Mouse (Mus musculus): ENCODE measurements around the gene Zfp109. TPM values are rescaled to one million over a fixed set of nuclear protein-coding genes. Genes with fewer than 3 reads are reported as not detected.

Gene Zfp109
- total RNA-seq, 2 experiments from 2014 or later: 9.2 to 10.0 TPM

GRCm38 (mm10) chr7:24208282-24208886 is 29.0 kb downstream of the Zfp109 start:
- DNase-seq (ENCODE audit: low spot score in 2 of 2): no peak

GRCm38 (mm10) chr7:24207488-24208261 is 29.7 kb downstream of the Zfp109 start:
- peak; percentile 72 to 86 for DNase-seq (ENCODE audit: low spot score in 2 of 2)

- DNase-seq (ENCODE audit: low spot score in 2 of 2): no peak
Observed at GRCm38 (mm10) chr7:24196961-24197360, 40.4 kb downstream of the Zfp109 start.

GRCm38 (mm10) chr7:24193157-24193556 is 44.2 kb downstream of the Zfp109 start:
- DNase-seq (ENCODE audit: low spot score in 2 of 2): no peak

- no peak for DNase-seq (ENCODE audit: low spot score in 2 of 2)
Observed at GRCm38 (mm10) chr7:24191361-24191760, 46.0 kb downstream of the Zfp109 start.

- no peak for DNase-seq (ENCODE audit: low spot score in 2 of 2)
Observed at GRCm38 (mm10) chr7:24189571-24189944, 47.8 kb downstream of the Zfp109 start.

- no peak for DNase-seq (ENCODE audit: low spot score in 2 of 2)
Observed at GRCm38 (mm10) chr7:24188901-24189570, 48.3 kb downstream of the Zfp109 start.

- no peak for DNase-seq (ENCODE audit: low spot score in 2 of 2)
Observed at GRCm38 (mm10) chr7:24187611-24188010, 49.7 kb downstream of the Zfp109 start.

Other genes starting within 250 kb of the Zfp109 start
- gene V1rd19, start 235.9 kb downstream of the Zfp109 start, total RNA-seq (2021): not detected
- not detected for gene Vmn1r183, start 184.3 kb downstream of the Zfp109 start, total RNA-seq (2021)
- gene Zfp180, start 155.6 kb downstream of the Zfp109 start, total RNA-seq (2021): 10 to 100 TPM; 45.3 to 48.6 TPM
- 10 to 100 TPM; 10.6 to 11.2 TPM for gene Zfp112, start 125.2 kb downstream of the Zfp109 start, total RNA-seq (2021)
- gene Zfp235, start 103.4 kb downstream of the Zfp109 start, total RNA-seq (2021): 10 to 100 TPM; 19.4 to 22.5 TPM
- gene Zfp114, start 62.5 kb downstream of the Zfp109 start, total RNA-seq (2021): 1 to 10 TPM; 2.9 to 4.1 TPM
- gene Zfp111, start 26.1 kb downstream of the Zfp109 start, total RNA-seq (2021): 10 to 100 TPM; 13.1 to 13.2 TPM
- gene Zfp108, start 17.2 kb upstream of the Zfp109 start, total RNA-seq (2021): 1 to 10 TPM; 8.0 TPM
- gene Zfp93, start 32.9 kb upstream of the Zfp109 start, total RNA-seq (2021): 10 to 100 TPM; 13.4 to 14.4 TPM
- gene Zfp61, start 63.7 kb upstream of the Zfp109 start, total RNA-seq (2021): 10 to 100 TPM; 19.8 to 24.9 TPM
- 10 to 100 TPM; 12.1 to 12.7 TPM for gene Zfp94, start 79.1 kb upstream of the Zfp109 start, total RNA-seq (2021)
- not detected for gene Tescl, start 96.4 kb upstream of the Zfp109 start, total RNA-seq (2021)
- not detected for gene Lypd5, start 111.6 kb upstream of the Zfp109 start, total RNA-seq (2021)
- gene Kcnn4, start 132.7 kb upstream of the Zfp109 start, total RNA-seq (2021): under 1 TPM; 0.36 to 0.72 TPM
- gene Smg9, start 162.1 kb upstream of the Zfp109 start, total RNA-seq (2021): 10 to 100 TPM; 33.2 to 34.8 TPM
- gene Irgc1, start 214.7 kb upstream of the Zfp109 start, total RNA-seq (2021): not detected
- gene Plaur, start 224.9 kb upstream of the Zfp109 start, total RNA-seq (2021): under 1 TPM; 0.54 to 0.91 TPM
- 100 to 1,000 TPM; 136 to 141 TPM for gene Cadm4, start 244.5 kb upstream of the Zfp109 start, total RNA-seq (2021)